Mouse (Mus musculus) small intestine, adult 2 months (tissue): ENCODE results near the gene Larp1.

Experiments
- CTCF ChIP-seq: fragments of 200-500 bp; IDR thresholded peaks from 2 replicates; pipeline ENCODE4 v1.5.1; 2012; ENCODE audit warnings: low read depth, mild to moderate bottlenecking, control low read depth, inconsistent platforms, low read length, moderate library complexity, mixed read lengths; ENCODE audit not compliant: insufficient replicate concordance, insufficient read length; ENCODE audit errors: extremely low read depth
- POLR2A ChIP-seq: fragments of 200-500 bp; IDR thresholded peaks from 2 replicates; pipeline ENCODE4 v1.6.1; 2012; ENCODE audit warnings: low read depth, mild to moderate bottlenecking, control low read depth, inconsistent platforms, low read length, moderate library complexity

DNA sequence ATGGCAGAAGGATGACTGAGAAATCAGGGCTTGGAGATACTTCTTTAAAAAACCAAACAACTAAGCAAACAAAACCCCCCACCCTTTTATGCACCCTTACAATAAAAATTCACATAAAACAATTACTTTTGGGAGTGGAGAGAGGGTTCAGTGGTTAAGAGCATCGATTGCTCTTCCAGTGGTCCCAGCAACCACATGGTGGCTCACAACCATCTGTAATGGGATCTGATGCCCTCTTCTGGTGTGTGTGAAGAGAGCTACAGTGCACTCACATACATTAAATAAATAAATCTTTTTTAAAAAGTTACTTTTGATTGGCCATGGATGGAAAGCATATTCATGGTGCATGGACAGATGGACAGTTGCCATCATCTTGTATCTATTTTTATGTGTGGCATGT lies 3.8 kb downstream of the Larp1 start:
- no peak for TF ChIP-seq CTCF
- TF ChIP-seq POLR2A: no peak
